Mouse (Mus musculus) thymus, postnatal 14 days (tissue): ENCODE measurements around the gene Sec22a.

Experiments
- DNase-seq: peaks from one replicate; pipeline ENCODE4 v3.0.0; 2021

The Sec22a gene

DNA sequence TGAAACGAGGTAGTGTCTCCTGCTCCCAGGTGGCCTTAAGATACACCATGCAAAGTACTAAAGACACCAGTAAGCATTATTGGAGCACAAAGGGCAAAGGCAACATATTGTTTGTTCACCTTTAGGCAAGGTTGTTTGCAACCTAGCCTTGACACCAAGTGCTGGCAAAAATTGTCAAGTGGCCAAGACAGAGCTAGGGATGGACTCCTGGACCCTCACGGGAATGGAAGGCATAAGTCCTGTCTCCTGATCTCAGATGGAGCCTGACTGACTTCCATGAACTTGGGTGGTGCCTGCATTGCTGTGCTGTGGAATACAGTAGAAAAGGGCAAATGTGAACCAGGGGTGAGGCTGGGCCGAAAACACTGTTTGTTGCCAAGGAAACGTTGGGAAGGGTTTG, 54.1 kb downstream of the Sec22a start:
- DNase-seq, result no peak

DNA sequence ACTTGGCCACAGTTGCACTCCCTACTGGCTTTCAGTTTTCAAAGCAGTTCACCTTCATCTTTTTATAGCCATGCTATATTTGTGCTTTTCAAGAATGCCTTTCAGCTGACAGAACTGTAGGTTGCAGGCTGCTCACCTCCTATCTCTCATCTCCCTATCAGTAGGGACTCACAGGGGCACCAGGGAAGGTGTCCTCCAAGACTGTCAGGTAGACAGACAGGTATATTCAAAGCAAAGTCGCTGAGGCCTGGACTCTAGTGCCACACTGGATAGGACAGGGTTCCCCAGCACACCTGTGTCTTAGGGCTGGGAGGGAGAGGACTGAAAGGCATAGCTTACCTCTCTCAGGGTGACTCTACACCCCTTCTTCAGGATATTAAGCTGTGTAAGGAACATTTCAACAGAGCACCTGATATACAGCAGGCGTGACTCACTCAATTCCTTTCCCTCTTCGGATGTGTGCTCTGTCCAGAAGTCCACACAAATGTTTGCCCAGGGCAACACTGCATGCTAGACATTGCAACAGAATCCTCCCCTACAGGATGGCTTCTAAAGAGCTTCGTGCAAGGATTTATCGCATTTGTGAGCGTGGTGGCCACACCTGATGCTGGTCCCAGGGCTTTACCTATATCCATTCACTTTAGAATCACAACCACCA, 55.1 kb downstream of the Sec22a start:
- no peak for DNase-seq

- no peak for DNase-seq
Observed at GRCm38 (mm10) chr16:35308016-35308415, 55.7 kb downstream of the Sec22a start.

GRCm38 (mm10) chr16:35307331-35307730, 56.4 kb downstream of the Sec22a start:
- DNase-seq, result no peak

- DNase-seq, result no peak
Observed at GRCm38 (mm10) chr16:35306631-35307030, 57.1 kb downstream of the Sec22a start.

DNA sequence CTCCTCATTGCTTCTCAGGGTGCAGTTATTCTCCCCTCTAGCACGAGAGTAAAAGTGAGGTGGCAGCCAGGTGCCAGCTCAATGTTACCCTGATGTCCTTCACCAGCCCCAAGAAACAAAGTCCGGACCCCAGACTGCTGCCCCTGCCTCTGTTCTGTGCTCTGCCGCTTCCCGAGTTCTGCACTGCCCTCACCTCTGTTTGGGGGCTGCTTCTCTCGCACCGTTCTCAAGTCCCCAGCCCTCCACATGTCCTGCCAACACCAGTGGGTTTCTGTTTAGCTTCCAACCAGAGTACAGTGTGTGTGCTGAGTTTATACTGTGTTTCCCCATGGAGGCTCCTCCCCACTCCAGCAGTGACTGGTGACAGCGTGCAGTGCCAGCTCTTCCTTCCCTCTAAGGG, 58.5 kb downstream of the Sec22a start:
- no peak for DNase-seq

- no peak for DNase-seq
Observed at GRCm38 (mm10) chr16:35304416-35304815, 59.3 kb downstream of the Sec22a start.

- no peak for DNase-seq
Observed at GRCm38 (mm10) chr16:35303721-35304120, 60.0 kb downstream of the Sec22a start.

DNA sequence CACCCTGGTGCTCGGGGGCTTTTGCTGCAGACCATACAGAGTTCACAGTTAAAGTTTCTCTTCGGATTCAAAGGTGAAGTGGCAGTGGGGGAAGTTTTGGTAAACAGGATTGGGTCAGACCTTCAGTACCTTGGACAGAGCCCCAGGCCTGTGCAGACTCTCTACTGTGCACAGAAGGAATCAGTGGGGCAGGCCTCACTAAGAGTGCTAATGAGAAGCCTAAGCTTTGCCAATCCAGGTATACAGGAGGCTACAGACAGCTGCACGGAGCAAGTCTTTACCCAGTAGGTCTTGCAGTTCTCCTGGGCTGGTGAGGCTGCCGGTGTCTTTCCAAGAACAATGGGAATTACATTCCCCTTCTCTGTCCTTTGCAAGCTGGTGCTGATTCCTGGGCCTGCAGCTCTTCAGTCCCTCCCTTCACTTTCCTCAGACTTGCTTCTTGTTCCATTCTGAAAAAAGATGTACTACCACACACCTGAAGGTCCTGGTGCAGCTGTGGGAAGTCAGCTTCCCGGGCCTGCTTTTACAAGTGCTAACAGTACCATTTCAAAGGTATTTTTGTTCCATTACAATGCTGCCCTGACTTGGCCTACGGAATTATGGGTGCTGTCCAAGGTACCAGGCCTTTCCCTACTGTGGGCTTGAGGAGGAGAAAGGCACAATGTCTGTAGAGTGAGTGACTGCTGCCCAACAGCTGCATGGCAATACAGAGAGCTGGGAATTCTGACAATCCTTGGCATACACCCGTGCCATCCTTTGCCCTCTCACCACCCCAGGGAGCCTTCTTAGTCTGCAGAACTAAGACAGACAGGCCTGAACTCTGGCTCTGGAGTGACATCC, 61.1 kb downstream of the Sec22a start:
- DNase-seq, result peak; percentile 13

DNA sequence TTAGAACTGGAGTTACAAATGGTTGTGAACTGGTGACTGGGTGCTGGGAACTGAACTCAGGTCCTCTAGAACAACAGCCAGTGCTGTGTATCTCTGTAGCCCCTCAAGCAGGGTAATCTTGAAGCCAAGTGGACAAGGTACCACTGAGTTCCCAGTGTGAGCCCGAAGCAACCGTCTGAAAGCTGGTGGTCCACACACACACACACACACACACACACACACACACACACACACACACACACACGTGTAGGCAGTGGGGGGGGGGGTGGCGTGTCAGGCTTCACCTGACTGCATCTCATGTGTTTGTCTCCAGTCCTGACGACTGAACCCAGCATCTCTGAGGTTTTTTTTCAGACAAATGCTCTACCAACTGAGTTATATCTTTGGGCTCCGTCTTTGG, 63.6 kb downstream of the Sec22a start:
- DNase-seq, result no peak

GRCm38 (mm10) chr16:35297786-35298185, 65.9 kb downstream of the Sec22a start:
- DNase-seq, result no peak

DNA sequence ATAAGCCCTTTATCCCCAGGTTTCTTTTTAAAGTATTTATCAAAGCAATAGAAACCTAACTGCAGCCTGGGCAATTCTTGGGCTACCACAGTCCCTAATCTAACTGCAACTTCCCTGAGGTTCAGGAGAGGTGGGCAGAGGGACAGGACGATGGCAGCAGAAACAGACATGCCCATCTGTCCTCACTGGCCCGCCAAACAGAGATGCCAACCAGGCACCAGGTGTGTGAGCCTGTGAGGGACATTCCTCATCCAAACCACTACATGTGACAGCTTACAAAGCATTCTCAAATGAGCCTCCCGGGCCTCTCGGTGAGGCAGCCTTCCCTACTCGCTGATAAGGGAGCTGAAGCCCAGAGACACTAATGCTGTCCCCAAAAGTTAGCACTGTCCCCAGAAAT, 76.5 kb downstream of the Sec22a start:
- no peak for DNase-seq

GRCm38 (mm10) chr16:35285821-35286220, 77.9 kb downstream of the Sec22a start:
- DNase-seq, result no peak

GRCm38 (mm10) chr16:35282456-35282855, 81.3 kb downstream of the Sec22a start:
- no peak for DNase-seq

GRCm38 (mm10) chr16:35278166-35278565, 85.6 kb downstream of the Sec22a start:
- no peak for DNase-seq

- DNase-seq, result no peak
Observed at GRCm38 (mm10) chr16:35272417-35272816, 91.3 kb downstream of the Sec22a start.

DNA sequence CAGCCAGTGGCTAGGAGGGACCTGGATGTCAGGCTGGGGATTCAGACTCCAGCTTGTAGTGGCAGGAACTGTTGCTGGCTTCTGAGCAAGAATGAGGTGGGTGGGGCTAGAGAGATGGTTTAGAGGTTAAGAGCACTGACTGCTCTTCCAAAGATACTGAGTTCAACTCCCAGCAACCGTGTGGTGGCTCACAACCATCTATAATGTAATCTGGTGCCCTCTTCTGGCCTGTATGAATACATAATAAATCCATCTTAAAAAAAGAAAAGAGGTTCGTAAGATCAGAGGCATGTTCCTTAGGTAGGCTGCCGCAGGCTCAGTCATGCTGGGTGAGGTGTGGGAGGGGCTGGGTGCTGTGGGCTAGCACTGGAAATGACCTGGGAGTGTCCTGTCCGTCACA, 92.1 kb downstream of the Sec22a start:
- peak; percentile 9 for DNase-seq

- no peak for DNase-seq
Observed at GRCm38 (mm10) chr16:35270945-35271344, 92.8 kb downstream of the Sec22a start.

- DNase-seq, result peak; percentile 81
Observed at GRCm38 (mm10) chr16:35270353-35270934, 93.3 kb downstream of the Sec22a start.
